Mouse (Mus musculus): ENCODE measurements around the gene Grin2d. TPM values are rescaled to one million over a fixed set of nuclear protein-coding genes. Genes with fewer than 3 reads are reported as not detected.

The Grin2d gene
- total RNA-seq, 2 experiments from 2014 or later, result 35.6 to 36.4 TPM

DNA sequence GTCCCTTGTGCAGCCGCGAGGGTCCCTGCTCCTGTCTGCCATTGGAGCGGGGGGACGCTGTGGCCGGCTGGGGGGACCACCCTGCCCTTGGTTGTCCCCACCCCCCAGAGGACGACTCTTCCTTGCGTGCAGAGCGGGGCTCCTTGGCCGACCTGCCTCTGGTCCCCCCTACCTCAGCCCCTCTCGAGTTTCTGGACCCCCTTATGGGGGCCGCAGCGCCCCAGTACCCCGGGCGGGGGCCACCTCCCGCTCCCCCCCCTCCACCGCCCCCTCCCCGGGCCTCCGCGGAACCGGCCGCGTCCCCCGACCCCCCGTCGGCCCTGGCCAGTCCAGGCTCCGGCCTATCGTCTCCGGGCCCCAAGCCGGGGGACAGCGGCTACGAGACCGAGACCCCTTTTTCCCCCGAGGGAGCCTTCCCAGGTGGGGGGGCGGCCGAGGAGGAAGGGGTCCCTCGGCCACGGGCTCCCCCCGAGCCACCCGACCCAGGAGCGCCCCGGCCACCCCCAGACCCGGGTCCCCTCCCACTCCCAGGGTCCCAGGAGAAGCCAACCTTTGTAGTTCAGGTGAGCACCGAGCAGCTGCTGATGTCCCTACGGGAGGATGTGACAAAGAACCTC is 84.1 kb downstream of the Grin2d start:
- intact Hi-C loops (cut with DNase I), result no loop called here
- no peak for DNase-seq (ENCODE audit: extremely low spot score in 1 of 2, low spot score in 2 of 2)

DNA sequence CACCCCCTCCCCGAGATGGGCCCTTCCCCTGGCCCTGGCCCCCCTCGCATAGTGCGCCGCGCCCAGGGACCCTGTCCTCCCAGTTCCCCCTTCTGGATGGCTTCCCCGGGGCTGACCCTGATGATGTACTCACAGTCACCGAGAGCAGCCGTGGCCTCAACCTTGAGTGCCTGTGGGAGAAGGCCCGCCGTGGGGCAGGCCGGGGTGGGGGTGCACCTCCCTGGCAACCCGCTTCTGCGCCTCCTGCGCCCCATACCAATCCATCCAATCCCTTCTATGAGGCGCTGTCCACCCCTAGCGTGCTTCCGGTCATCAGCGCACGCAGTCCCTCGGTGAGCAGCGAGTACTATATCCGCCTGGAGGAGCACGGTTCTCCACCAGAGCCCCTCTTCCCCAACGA is 84.9 kb downstream of the Grin2d start:
- DNase-seq (ENCODE audit: extremely low spot score in 1 of 2, low spot score in 2 of 2), result no peak
- intact Hi-C loops (cut with DNase I), result no loop called here

DNA sequence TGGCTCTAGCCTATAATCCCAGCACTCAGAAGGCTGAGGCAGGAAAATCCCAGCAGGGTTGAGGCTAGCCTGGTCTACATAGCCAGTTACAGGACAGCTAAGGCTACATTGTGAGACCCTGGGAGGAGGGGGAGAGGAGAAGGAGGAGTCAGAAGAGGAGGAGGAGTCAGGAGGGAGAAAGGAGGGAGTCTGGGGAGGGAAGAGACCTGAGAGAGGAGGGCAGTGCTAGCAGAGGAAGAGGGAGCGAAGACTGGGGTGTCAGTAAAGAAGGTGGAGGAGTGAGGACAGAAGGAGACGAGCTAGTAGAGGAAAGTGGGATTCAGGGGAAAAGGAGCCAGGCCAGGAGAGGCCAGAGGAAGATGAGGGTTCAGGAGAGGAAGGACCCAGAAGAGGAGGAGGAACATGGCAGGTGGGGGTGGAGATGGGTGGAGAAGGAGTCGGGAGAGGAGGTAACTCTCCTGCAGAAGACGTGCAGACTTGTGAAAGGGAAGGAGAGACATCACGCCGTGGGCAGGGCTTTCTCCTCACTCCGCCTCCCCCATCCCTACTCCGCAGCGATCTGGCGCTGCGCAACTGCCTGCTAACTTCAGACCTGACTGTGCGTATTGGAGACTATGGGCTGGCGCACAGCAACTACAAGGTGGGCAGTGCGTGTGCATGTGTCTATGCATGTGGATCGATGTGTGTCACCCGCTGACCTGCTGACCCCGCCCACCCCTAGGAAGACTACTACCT is 86.3 kb downstream of the Grin2d start:
- no peak for DNase-seq (ENCODE audit: extremely low spot score in 1 of 2, low spot score in 2 of 2)
- intact Hi-C loops (cut with DNase I), result no loop called here

DNA sequence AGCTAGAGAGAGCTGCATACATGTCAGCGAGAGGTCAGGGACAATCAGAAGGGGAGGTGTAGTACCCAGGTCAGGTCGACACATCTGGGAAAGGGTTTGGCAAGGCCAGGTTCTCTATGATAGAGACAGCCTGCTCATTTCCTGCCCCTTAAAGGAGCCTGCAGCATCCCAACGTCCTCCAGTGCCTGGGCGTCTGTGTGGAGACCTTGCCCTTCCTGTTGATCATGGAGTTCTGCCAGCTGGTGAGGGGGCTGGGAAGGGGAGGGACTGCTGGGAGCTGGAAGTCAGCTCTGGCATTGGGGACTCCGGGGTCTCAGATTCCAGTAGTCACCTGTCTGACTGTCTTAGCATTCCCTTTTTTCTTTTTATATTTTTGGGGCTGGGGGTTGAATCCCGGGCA is 87.5 kb downstream of the Grin2d start:
- intact Hi-C loops (cut with DNase I), result no loop called here
- no peak for DNase-seq (ENCODE audit: extremely low spot score in 1 of 2, low spot score in 2 of 2)

DNA sequence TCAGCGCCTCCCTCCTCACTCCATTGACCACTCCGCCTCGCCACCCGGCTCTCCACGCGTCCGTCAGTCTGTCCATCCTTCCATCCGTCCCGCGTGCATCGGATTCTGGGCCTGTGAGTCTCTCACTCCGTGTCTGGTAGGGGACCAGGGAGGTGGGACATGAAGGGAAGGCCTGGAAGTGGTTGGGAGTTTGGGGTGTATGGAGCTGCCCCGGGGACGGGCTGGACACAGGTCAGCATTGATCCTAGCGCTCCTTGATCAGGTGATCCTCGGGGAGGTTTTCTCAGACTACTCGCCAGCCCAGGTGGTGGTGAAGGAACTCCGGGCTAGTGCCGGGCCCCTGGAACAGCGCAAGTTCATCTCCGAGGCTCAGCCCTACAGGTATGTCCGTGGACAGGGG is 90.5 kb downstream of the Grin2d start:
- DNase-seq (ENCODE audit: extremely low spot score in 1 of 2, low spot score in 2 of 2), result no peak
- intact Hi-C loops (cut with DNase I), result no loop called here

DNA sequence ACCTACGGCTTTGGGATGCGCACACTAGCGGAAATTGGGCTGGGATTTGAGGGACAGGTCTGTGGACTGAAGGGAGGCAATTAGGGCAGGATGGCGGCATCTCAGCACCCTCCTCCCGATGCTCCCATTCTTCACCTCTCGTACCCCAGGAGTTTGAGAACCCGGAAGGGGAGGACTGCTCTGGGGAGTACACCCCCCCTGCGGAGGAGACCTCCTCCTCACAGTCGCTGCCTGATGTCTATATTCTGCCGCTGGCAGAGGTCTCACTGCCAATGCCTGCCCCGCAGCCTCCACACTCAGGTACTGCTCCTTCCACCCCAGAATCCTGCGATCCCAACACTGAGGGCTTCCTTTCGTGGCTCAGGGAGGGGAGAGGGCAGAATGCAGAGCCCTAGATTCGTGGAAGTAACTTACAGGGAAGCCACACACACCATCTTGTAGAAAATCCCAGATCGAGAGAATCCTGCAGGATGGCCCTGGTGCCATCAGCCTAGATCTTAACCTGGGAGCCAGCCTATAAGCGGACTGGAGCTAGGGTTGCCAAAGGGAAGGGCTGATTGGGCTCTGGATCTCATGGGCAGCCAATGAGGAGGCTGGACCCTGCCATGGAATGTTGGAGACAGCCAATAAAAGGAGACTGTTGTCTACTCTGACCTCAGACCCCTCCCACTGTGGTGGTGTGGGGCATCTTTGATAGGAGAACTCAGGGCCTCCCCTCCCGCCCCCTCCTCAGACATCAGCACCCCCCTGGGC is 91.3 kb downstream of the Grin2d start:
- DNase-seq (ENCODE audit: extremely low spot score in 1 of 2, low spot score in 2 of 2), result peak in 1 of 2 experiments; percentile 60
- intact Hi-C loops (cut with DNase I), result no loop called here

DNA sequence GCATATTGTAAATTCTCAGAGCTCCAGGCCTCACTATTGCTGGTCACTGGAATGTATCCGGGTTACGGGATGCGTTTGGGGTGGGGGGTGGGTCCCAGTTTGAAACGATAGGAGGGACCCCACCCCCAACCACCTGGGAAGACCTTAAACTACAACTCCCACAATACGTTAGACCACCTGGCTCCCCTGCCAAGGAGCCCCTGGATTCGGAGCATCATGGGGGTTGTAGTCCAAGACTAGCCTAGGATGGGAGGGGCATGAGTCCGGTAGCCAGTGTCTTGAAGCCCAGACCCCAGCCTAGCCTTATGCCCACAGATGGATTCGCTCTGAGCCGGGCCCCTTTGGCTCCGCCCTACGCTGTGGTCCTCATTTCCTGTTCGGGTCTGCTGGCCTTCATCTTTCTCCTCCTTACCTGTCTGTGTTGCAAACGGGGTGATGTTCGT is 92.0 kb downstream of the Grin2d start:
- peak in 1 of 2 experiments; percentile 65 for DNase-seq (ENCODE audit: extremely low spot score in 1 of 2, low spot score in 2 of 2)
- intact Hi-C loops (cut with DNase I), result no loop called here

DNA sequence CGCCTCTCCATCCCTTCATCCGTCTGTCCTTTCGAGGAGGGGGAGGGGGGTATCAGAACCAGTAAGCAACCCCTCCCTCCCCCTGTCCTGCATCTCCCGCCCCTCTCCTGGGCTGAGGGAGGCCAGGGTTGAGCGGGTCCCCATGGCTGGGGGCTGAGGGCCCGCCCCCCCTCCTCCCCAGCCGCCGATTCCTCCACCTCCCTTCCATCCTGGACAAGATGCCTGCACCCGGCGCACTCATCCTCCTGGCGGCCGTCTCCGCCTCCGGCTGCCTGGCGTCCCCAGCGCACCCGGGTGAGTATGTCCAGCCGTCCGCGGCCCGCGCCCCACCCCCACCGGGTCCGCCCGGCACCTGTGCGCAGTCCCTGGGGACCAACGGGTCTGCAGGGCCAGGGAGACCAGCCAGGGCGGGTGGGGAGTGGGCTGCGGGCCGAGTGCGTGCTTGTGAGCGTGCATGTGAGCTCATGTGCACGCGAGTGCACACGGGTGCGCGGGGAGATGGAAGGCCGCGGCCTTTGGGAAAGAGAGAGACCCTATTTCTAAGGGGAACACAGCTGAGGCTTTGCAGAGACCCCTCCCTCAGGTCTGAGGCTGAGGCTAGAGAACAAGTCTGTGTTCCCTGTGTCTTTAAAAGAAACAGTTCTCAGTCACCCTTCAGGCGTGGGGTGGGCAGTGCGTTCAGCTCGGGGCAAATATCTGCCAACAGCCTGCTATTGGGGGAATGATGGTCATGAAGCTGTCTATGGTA is 92.6 kb downstream of the Grin2d start:
- DNase-seq (ENCODE audit: extremely low spot score in 1 of 2, low spot score in 2 of 2), result peak in 1 of 2 experiments; percentile 78
- intact Hi-C loops (cut with DNase I), result no loop called here

DNA sequence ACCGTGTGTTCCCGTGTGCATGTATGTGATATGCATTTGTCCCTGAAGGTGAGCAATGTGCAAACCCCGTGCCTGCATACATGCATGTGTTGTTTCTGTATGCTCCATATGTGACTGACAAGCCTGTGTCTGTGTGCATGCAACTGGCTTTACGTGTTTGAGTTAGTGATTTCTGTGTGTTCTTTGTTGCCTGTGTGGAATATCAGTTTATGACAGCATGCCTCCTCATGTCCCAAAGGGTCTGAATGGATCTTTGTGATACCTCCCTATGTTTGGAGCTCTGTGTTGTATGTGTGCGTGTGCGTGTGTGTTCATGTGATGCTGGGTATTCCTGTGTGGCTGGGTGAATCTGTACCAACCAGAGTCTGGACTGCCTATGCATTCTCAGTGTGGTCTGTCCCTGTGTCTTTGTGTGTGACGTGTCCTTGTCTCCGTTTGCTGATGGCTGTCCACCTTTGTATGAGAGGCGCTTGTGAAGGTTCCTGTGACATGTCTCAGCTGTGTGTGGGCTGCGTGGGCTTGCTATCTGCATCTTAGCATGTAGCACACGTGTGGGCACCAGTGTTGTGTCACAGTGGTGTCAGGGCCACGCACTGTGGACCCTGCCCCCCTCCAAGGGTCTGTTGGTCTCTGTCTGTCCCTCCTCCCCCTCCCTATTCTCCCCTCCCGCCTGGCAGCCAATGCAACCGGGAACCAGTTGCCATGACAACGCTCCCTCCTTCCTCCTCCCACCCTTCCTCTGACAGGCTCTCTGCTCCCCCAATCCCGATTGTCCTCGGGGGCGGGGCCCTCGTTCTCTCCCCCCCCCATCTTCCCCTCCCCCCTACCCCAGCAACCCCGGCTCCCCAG is 93.4 kb downstream of the Grin2d start, which contains the start of gene Sult2b1:
Sult2b1 (minus strand) TSS at position 146 of the 849 bp plus-strand sequence.
- peak; percentile 94 to 95 for DNase-seq (ENCODE audit: extremely low spot score in 1 of 2, low spot score in 2 of 2)
- intact Hi-C loops (cut with DNase I), result loop anchor here (5.0 kb wide), 1 partner anchor 42 kb away; no protein-coding TSS in a partner anchor

DNA sequence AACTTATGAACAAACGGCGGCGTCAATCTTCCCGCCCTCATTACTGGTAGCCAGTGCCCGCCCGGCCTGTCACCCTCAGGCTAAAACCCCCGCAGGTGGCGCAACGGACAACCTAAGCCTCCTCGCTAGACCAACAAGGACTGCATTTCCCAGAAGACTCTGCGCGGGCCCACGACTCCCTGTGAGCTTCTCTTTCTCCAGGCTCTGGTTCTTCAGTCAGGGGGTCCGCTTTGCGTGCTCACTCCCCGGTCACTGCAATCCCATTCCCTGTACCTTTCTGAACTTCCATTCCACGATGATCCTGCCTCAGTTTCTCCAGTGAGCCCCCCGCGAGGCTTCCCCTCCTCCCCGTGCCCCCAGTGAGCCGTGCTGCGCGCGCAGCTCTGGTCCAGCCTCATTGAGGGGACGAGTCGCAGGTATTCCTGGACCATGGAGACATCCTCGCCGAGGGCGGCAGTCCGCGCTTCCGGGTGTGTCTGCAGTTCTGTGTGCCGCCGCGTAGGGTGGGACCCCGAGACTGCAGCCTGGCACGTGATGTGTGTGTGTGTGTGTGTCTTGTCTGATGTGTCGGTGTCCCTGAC is 94.6 kb downstream of the Grin2d start, which contains the start of gene Lmtk3:
Lmtk3 (plus strand) TSS at position 228 of the 581 bp plus-strand sequence.
- intact Hi-C loops (cut with DNase I), result loop anchor here (5.0 kb wide), 1 partner anchor 41 kb away; no protein-coding TSS in a partner anchor
- peak; percentile 69 to 81 for DNase-seq (ENCODE audit: extremely low spot score in 1 of 2, low spot score in 2 of 2)

DNA sequence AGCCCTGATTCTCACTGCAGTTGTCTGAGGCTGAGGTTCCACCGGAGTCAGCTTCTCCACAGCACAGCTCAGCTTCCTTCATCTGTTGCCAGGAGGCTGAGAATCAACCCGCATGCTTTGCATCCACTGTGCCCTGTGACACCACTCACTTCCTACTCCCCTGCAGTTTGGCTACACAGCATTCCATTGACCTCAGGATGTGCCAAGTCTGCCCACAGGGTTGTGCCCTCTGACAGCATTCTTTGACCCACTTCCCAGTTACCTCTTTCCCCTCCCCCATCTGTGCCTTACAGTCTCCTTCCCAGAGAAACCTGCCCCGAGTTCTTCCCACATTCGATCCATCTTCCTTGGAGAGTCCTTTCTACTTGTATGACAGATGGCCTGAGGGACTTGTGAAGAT is 95.9 kb downstream of the Grin2d start:
- DNase-seq (ENCODE audit: extremely low spot score in 1 of 2, low spot score in 2 of 2), result no peak
- intact Hi-C loops (cut with DNase I), result loop anchor here (5.0 kb wide), 1 partner anchor 40 kb away; no protein-coding TSS in a partner anchor

Other genes with a start within 250 kb of the Grin2d start
- 1 to 10 TPM; 1.2 to 2.2 TPM for gene Mamstr, start 238.4 kb downstream of the Grin2d start, total RNA-seq (2021)
- gene Fut2, start 212.0 kb downstream of the Grin2d start, total RNA-seq (2021), result under 1 TPM; 0.18 to 0.24 TPM
- gene Ntn5, start 194.4 kb downstream of the Grin2d start, total RNA-seq (2021), result under 1 TPM; 0.45 to 0.47 TPM
- gene Sec1, start 184.0 kb downstream of the Grin2d start, total RNA-seq (2021), result under 1 TPM; 0.34 to 0.39 TPM
- 100 to 1,000 TPM; 152 to 154 TPM for gene Car11, start 178.5 kb downstream of the Grin2d start, total RNA-seq (2021)
- 10 to 100 TPM; 40.9 to 51.0 TPM for gene Dbp, start 173.3 kb downstream of the Grin2d start, total RNA-seq (2021)
- 100 to 1,000 TPM; 437 to 456 TPM for gene Rpl18, start 162.9 kb downstream of the Grin2d start, total RNA-seq (2021)
- 10 to 100 TPM; 23.0 to 24.6 TPM for gene Sphk2, start 160.4 kb downstream of the Grin2d start, total RNA-seq (2021)
- under 1 TPM; 0.26 to 0.39 TPM for gene Fam83e, start 157.2 kb downstream of the Grin2d start, total RNA-seq (2021)
- not detected for gene Spaca4, start 152.6 kb downstream of the Grin2d start, total RNA-seq (2021)
- 100 to 1,000 TPM; 268 to 281 TPM for gene Lmtk3, start 94.6 kb downstream of the Grin2d start, total RNA-seq (2021)
- 10 to 100 TPM in 1 of 2 experiments, 1 to 10 TPM in 1; 9.7 to 11.5 TPM for gene Sult2b1, start 93.7 kb downstream of the Grin2d start, total RNA-seq (2021)
- gene Cyth2, start 63.8 kb downstream of the Grin2d start, total RNA-seq (2021), result 100 to 1,000 TPM; 229 to 242 TPM
- gene Kcnj14, start 53.6 kb downstream of the Grin2d start, total RNA-seq (2021), result 1 to 10 TPM; 1.6 to 1.8 TPM
- 10 to 100 TPM; 27.5 to 29.2 TPM for gene Grwd1, start 47.4 kb downstream of the Grin2d start, total RNA-seq (2021)
- gene Kdelr1, start 5.6 kb downstream of the Grin2d start, total RNA-seq (2021), result 100 to 1,000 TPM; 101 to 103 TPM
- not detected for gene Syngr4, start 18.3 kb upstream of the Grin2d start, total RNA-seq (2021)
- gene Tmem143, start 18.6 kb upstream of the Grin2d start, total RNA-seq (2021), result 10 to 100 TPM; 17.9 to 22.8 TPM
- 1 to 10 TPM; 4.6 to 6.7 TPM for gene Emp3, start 43.0 kb upstream of the Grin2d start, total RNA-seq (2021)
- gene Ccdc114, start 45.7 kb upstream of the Grin2d start, total RNA-seq (2021), result 1 to 10 TPM; 1.4 to 1.5 TPM
- gene Abcc6, start 151.9 kb upstream of the Grin2d start, total RNA-seq (2021), result 1 to 10 TPM; 3.9 to 4.4 TPM
- gene Nomo1, start 155.3 kb upstream of the Grin2d start, total RNA-seq (2021), result 100 to 1,000 TPM; 109 to 115 TPM
- 10 to 100 TPM; 19.4 to 19.5 TPM for gene Kcnj11, start 222.4 kb upstream of the Grin2d start, total RNA-seq (2021)

Measured in left cerebral cortex, postnatal 10 days (tissue).